Mouse (Mus musculus) embryonic fibroblast, embryonic 13.5 days (primary cell): Measurements from ENCODE around the gene Bbs9.

Experiments used
- CTCF ChIP-seq: IDR thresholded peaks from 2 replicates; pipeline ENCODE4 v1.5.1; 2011; ENCODE audit warnings: mild to moderate bottlenecking, control low read depth, low read length, moderate library complexity, borderline replicate concordance; ENCODE audit not compliant: insufficient read depth
- POLR2A ChIP-seq: IDR thresholded peaks from 2 replicates; pipeline ENCODE4 v1.6.1; 2011; ENCODE audit warnings: low read depth, mild to moderate bottlenecking, control low read depth, low read length, moderate library complexity

DNA sequence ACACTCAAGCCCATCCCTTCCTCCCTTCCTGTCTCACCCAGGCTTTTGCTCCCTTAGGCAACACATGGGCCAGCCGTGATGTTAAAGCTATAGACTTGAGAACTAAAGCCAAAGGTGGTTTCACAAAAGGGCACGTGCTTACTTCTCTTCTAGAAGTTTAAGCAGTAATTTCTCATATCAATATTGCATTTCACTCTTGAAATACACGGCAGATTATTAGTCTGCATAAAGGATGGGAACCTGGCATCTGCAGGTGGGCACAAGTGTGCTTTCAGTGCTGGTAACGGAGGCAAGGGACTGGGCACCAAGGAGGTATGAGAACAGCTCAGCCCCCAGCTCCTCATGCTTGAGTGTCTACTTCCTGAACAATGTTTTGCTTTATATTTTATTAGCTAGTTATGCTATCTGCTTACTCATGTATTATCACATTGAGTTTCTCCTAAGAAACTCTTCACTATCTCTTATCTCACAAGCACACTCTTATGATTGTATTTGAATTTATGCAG lies 334.2 kb downstream of the Bbs9 start:
- TF ChIP-seq CTCF (no peak), POLR2A (no peak)
